Mouse (Mus musculus) spleen, postnatal 36 days (tissue): ENCODE measurements around the gene Canx.
"Not testable (repeated sequence)": the region's sequence is repeated elsewhere in the genome, so short reads cannot be mapped to it uniquely, and the experiment has no call there.

Source experiments
- DNase-seq, 2 experiments: peaks; one replicate each; pipeline ENCODE4 v3.0.0; 2022; ENCODE audit warnings: low spot score in 2 of 2, mixed read lengths in 1 of 2

Canx gene

DNA sequence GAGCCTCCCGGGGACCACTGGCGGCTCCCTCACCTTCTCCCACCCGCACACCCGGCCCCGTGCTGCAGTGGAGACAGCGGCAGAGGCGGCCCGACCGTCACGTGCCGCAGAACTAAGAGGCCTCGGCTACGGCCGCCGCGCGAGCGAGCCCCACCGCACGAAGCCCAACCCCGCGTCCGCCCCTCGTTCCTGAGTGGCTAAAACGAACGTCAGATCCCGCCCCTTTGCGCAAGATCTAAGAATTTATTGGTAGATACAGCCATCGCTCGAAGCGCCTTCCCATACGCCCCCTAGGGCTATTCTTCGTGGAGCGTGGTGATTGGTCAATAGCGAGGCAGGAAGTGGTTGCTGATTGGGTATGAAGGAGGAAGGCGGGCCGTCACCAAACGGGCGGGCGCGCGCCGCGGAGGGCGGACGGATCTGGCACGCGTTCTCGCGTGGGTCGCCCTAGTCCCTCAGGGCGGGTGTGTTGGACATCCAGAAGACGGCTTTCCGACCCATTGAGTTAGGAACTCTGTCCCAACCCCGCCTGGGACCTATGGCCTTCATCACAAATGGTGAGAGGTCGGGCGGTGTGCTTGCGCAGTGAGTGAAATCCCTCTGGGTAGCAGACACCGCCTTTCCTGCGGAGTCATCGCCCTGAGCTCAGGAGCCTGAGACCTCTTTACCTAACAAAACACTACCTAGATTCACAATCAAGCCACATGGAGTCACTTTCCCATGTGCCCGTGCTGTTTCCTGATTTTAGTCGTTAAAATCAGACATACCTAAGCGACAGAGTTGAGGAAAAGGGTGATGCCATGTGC is at the start of gene Canx:
Gene Canx, minus strand, starts transcription at position 178 of the 806 bp plus-strand sequence.
- DNase-seq, result peak; percentile 98 to 99

DNA sequence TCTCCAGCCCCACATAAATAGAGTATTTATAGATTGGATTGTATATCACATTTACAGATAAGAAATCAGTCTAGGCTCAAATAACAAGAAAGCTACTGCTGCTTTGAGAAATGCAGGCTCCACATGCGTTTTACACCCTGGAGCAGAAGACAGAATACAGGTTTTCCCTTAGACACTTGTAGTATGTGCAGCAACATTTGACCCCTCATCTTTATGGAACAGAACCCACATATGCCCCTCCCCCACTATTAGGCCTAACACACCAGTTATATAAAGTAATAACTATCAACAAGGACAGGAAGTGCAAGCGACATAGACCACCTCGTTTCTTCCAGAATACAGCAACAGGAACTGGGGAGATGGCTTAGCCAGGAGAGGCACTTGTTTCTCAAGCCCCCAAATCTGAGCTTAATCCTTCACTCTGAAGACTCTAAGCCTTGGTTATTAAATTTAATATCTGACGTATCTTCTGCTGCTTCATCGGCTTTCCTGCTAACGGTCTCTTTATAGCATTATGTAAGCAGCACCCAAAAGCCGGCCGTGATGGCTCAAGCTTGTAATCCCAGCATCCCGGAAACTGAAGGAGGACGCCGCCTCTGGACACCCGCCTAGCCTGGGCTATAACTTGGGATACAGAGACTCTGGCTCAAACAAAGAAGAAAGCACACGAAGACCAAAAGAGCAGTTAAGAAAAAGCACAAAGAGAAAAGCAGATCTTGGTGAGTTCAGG is 49.0 kb upstream of the Canx start:
- no peak for DNase-seq

DNA sequence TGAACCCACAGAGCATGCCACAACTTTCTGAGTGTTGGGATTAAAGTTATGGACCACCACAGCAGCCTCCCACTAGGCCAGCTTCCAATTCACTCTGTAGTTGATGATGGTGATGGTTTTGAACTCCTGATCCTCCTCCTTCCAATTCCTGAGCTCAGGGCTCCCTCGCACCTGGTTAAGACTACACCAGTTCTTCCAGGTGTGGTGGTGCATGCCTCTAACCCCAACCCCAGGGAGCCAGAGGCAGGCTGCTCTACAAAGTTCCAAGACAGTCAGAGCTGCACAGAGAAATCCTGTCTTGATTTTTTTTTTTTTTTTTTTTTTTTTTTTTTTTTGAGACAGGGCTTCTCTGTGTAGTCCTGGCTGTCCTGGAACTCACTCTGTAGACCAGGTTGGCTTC is 48.1 kb upstream of the Canx start:
- no peak for DNase-seq

DNA sequence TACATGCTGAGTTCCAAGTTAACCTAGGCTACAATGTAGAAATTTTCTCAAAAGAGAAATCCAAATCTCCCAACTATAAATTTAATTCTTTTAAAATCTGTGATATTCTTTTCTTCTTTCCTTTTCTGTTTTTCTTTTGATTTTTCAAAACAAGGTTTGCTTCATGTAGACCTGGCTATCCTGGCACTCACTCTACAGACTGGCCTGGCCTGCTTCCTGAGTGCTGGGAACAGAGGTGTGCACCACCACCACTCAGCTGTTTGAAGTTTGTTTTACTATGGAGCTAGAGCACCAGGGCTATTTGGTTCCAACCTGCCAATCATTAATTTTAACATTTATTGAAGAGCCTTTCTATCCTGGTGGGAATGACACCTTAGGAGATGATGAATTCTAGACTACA is 47.6 kb upstream of the Canx start:
- DNase-seq, result no peak

DNA sequence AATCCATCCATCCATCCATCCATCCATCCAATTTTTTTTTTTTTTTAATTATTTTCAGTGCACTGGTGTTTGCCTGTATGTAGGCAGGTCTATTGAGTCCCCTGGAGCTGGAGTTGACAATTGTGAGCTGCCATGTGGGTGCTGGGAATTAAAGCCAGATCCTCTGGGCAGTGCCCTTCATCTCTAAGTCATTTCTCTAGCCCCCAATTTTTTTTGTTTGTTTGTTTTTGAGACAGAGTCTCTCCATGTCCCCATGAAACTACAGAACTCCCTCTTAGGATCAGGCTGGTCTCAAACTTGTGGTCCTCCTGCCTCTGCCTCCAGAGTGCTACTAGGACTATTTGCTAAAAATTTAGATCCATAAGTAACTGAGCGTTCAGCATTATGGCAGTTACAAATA is 46.4 kb upstream of the Canx start:
- no peak for DNase-seq

DNA sequence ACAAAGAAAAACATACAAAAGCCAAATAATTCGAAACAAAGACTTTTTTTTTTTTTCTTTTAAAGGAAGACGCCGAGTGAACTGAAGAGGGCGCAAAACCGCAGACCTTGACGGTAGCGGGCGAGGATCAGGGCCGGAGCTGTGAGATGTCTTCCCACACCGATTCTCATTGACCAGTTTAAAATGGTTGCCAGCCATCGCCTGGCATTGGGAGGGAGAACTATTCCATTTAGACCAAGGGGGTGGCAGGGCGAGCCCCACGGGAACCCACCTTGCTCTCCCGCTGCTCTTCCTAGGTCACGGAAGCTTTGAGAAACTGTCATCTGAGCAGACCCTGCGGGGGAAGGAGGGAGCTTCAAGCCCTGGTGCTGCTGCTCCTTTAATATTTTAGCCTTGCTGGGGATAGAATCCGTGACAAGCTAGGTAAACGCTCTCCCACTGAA is 45.9 kb upstream of the Canx start:
- peak; percentile 58 to 75 for DNase-seq

DNA sequence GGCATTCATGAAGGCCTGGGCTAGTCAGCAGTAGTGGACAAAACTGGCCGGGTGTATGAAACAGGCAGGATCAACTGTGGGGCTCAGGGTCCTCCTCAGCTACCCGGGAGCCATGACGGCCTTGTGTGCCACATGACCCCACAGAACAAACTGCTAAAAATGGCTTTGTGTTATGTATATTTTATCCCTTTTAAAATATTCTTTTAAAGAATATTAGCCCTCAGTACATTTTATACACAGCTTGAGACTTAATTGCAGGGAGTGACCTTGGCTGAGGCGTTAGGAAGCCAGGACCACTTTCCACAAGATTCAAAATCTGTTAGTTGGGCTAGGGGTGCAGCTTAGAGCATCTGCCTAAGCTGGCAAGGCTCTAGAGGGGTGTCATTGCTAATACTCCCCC is 45.5 kb upstream of the Canx start:
- DNase-seq, result no peak

DNA sequence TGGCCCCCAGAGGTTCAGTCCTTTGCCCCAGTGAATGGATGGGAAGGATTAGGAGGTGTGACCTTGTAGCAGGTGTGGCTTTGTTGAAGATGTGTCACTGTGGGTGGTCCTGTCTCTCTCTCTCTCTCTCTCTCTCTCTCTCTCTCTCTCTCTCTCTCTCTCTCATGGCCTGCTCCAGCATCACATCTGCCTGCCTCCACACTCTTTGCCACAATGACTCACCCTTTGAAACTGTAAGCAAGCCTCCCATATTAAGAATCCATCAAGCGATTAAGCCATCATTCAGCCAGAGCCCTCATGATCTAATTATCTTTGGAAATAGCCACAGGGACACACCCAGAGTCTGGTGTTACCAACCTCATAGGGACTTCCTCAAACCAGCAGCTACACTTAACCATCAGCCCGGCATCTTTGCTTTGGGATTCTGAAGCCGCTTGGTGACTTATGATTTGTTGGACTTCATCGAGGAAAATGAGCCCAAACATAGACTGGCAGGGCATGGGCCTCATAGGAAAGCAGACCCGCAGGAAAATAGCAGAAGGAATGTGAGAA is 44.0 kb upstream of the Canx start:
- no peak for DNase-seq

DNA sequence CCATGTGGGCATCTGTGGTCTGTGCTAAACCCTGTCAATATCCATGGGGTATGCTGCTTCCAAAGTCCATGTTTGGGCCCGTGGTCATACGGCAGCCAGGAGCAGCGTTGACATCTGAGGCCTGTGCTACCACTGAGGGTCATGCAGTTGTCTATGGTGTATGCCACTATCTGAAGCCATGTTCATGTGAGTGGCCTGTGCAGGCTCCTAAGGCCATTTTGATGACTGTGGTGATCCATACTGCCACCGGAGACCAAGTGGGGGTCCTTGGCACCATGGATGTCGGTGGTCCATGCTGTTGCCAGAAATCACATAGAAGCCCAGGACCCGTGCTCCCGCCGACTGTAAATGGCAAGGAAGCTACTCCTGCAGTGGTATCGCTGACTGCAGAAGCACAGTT is 42.1 kb upstream of the Canx start:
- no peak for DNase-seq

DNA sequence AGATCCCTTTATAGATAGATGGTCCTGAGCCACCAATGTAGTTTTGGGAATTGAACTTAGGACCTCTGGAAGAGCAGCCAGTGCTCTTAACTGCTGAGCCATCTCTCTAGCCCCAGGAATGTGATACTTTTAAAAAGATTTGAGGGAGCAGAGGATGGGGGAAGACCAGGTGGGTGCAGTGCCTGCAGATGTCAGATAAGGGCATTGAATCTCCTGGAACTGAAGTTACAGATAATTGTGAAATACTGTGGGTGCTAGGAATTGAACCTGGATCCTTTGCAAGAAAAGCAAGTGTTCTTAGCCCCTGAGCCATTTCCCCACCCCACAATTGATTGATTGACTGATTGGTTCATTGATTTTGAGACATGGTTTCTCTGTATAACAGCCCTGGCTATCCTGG is 39.8 kb upstream of the Canx start:
- no peak for DNase-seq

DNA sequence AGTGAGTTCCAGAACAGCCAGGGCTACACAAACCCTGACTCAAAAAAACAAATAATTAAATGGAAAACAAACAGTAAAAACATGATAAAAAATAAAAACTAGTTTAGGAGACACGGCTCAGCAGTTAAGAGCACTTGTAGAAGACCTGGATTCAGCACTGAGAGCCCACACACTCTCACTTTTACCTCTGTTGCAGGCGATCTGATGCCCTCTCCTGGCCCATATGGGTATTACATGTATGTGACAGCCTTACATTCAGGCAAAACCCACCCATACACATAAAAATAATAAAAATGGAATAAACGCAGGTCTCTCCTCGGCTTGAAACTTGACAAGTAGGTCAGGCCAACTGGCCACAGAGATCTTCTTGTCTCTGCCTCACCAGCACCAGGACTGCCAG is 39.1 kb upstream of the Canx start:
- peak; percentile 67 to 78 for DNase-seq

DNA sequence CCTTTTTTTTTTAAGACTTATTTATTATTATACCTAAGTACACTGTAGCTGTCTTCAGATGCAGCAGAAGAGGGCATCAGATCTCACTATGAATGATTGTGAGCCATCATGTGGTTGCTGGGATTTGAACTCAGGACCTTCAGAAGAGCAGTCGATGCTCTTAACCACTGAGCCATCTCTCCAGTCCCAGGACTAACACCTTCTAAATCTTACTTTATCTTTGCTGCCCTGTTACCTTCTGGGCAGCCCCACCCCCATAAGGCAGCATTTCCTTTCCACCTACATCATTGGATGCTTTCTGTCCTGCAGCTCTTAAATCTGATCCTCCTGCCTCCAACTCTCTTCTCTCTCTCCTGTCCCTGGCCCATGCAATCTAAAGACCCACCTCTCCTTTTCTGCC is 35.8 kb upstream of the Canx start:
- not testable (repeated sequence) for DNase-seq

DNA sequence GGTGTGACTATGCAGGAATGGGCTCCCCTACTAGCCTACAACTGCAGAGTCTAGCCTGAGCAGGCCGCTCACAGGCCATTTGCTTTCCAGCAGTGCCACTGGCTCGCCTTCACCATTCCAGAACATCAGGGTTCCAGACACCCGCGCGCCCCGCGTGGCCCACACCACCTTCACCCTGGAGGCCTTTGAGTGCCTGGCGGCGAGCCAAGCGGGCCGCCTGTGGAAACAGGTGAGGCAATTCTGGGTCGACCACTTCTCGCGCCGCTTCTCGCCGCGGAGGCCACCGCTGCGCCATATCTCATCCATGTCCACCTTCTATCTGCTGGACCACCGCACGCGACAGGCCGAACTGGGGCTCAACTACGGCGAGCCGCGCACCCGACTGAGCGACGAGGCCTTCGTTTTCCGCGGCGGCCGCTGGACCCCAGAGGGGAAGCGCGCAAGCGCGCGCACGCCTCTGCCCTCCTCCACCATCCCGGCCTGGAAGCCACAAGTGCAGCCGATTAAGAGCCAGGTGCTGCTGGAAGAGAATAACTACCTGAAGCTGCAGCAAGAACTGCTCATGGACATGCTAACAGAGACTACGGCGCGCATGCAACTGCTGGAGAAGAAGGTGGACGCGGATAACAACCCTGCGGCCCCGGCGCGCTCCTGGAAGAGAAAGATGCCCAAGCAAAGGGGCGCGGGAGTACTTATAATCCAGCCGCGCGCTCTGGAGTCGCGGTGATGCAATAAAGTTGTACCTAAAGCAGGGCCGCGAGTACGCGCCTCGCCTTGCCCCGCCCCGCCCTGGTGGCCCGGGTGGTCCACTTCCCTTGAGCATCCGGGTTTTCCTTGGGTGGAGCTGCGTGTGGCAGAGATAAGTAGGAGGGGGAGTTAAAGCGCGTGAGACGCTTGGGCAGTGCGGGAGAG is 33.7 kb upstream of the Canx start:
- peak in 1 of 2 experiments; percentile 3 for DNase-seq

DNA sequence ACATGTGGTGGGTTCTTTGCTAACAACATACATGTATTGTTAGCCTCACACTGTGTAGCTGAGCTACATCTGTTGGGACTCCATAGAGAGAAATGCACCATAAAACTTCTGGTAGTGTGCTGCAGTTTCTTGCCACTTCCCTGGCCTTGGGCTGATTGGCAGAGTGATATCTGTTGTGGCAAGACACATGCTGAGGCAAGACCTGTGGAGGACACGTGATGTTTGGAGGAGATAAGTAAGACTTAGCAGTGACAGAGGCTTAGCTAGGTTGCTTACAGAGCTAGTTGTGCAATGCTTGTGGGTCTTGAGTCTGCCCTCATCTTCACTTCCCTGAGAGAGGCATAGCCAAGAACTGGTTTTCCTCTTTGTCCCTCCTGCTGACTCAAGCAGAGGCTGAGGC is 29.9 kb upstream of the Canx start:
- no peak for DNase-seq

DNA sequence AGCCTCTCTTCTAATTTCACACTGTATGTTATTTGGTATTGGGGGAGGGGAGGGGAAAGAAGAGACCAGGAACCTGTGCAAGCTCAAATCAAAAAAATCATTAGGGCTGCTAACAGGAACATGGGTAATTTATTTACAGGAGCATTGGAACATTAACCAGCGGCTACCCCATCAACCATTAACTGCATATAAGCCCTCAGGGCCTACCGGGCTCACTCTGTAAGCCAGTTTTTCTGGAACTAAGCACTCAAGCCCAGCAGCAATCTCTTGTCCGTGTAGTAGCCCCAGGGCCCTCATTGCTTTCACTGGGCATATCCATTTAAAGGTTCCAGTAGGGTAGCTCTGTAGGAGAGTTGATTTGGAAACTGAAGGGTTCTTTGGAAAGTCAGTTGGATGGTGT is 29.4 kb upstream of the Canx start:
- no peak for DNase-seq

DNA sequence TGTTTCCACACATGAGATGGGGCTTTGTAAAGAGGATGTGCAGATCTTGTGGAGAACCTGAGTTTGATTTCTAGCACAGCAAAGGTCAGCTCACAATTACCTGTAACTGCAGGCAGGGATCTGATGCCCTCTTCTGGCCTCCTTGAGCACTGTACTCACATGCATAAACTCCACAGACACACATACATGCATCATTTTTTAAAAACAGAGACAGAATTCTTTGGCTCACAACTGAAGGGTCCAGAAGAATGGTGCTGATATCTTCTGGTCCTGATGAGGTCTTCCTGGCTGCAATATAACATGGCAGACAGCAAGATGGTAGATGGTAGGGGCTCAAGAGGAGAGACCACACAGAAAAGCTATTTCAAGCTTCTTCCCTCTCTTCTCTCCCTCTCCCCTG is 28.7 kb upstream of the Canx start, which contains the start of gene Cby3:
Gene Cby3, plus strand, starts transcription at position 301 of the 400 bp plus-strand sequence.
- no peak for DNase-seq

DNA sequence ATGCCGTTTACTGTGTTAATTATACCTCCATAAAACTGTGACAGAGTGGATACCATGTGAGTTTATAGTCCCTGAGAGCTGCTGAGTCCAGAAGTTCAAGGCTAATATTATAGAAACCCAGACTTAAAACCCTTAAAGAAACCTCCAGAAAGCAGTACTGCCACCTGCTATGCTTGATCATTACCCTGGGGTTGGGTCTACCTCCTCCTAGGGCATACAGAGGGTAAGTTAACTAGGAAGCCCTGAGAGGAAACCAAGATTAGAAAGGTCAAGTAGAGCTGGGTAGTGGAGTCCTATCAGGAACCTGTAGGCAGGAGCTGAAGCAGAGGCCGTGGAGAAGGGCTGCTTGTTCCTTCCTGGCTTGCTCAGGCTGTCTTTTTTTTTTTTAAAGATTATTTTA is 26.7 kb upstream of the Canx start:
- DNase-seq, result no peak

DNA sequence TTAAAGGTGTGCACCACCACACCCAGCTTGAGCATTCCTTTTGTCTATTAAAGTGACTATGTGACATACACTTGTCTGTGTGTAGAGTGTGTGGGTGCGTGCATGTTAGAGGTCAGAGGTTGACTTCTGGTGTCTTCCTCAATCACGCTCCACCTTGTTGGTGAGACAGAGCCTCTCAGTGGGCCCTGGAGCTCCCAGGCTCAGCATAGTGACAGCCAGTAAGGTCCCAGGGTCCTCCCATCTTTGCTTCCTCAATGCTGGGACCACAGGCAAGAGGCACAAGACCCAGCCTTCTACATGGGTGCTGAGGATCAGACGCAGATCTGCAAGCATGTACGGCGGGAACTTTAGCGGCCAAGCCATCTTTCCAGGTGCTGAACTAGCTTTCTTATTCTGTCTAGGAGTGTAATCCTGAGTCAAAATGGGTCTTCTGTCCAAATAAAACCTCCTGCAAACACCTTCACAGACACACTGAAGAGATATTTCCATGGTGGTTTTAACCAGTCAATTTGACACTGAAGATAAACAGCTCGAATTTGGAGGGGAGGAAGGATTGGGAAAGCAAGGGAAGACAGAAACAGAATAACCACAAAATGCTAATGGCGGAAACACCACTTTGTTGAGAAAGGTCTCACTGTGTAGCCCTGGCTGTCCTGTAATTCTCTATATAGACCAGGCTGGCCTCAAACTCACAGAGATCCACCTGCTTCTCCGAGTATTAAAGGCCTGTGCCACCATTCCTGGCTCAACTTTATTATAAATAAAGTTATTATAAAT is 21.0 kb upstream of the Canx start:
- no peak for DNase-seq

DNA sequence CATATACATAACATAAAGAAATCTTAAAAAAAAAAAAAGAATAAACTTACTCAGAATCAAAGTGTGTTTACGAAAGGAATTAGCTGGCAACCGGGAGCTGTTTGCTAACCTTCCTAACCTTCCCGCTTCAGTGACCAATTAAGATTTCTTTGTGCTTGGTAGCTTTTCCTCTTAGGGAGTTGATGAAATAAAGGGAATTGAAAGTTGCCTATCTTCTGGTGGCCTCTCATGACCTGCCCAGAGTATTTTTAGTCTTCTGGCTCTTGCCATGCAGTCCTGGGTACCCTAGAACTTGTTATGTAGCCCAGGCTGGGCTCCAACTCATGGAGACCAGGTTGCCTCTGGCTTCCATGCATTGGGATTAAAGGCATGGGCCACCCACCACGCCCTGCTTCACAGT is 20.0 kb upstream of the Canx start:
- no peak for DNase-seq

DNA sequence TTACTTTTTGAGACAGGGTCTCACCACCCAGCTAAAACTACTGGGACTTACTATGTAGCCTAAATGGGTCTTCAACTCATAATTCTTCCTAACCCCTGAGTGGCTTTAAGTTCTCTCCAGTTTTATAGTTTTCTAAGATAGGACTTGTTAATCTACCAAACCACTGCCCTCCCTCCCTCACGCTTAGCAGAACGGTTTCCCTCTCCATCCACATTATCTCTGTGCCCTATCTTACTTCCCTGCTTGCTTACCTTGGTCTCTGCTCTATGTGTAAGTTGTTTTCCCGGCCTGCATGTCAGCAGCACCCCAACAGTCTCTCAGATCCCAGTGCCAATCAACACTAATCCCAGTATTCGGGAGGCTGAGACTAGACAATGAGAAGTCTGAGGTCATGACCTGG is 11.4 kb upstream of the Canx start:
- DNase-seq, result no peak

DNA sequence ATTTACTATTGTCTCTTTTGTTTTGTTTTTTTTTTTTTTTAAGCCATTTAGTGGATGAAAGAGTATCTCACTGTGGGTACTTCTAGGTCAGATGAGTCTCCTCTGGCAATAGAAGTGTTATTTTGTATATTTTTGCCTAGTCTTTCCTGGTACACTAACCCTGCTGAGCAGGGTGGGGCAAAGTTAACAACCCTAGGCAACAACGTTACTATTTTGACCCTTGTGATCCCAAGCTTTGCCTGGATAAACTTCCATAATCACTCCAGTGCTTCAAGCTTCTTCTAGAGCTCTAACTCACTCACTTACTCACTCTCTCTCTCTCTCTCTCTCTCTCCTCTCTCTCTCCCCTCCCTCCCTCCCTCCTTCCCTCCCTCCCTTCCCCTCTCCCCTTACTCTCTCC is 10.7 kb upstream of the Canx start:
- no peak for DNase-seq
